Mouse (Mus musculus) ES-E14 (cell line): ENCODE results near the gene Abcf2.

Experiments used
- CHD2 ChIP-seq: IDR thresholded peaks from 2 replicates; pipeline ENCODE4 v1.6.1; 2014; ENCODE audit warnings: mild to moderate bottlenecking, low read depth, low read length, inconsistent platforms
- HCFC1 ChIP-seq: IDR thresholded peaks from 2 replicates; pipeline ENCODE4 v1.6.1; 2012; ENCODE audit warnings: low read length, inconsistent platforms, borderline replicate concordance; ENCODE audit not compliant: insufficient read depth
- MAFK ChIP-seq: IDR thresholded peaks from 2 replicates; pipeline ENCODE4 v1.6.1; 2014; ENCODE audit warnings: mild to moderate bottlenecking, low read depth, low read length, inconsistent platforms; ENCODE audit not compliant: insufficient read depth
- ZC3H11A ChIP-seq: IDR thresholded peaks from 2 replicates; pipeline ENCODE4 v1.6.1; 2012; ENCODE audit warnings: low read depth, mild to moderate bottlenecking, inconsistent platforms, low read length, borderline replicate concordance

DNA sequence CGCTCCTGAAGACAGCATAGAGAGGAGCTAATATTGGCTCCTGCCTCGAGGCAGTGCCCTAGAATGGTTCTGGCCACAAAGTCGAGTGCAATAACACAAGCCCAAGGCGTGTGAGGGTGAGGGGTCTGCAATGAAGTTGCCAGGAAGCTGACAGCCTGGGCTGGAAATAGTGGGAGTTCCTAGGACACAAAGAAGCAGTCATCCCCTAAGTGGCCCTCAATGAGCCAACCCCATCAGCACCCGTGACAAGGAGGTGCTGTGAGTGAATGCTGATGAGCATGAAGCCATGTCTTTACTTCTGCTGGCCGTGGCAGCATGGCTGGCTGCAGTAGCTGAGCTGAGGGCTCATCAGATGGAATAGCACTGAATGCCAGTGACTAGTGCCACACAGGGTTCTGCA, 37.8 kb upstream of the Abcf2 start:
- TF ChIP-seq ZC3H11A = no peak
- no peak for TF ChIP-seq MAFK
- no peak for TF ChIP-seq HCFC1
- TF ChIP-seq CHD2 = no peak
